Comparison of ENCODE assay signal across 21 mouse cellular contexts in the genomic region with DNA sequence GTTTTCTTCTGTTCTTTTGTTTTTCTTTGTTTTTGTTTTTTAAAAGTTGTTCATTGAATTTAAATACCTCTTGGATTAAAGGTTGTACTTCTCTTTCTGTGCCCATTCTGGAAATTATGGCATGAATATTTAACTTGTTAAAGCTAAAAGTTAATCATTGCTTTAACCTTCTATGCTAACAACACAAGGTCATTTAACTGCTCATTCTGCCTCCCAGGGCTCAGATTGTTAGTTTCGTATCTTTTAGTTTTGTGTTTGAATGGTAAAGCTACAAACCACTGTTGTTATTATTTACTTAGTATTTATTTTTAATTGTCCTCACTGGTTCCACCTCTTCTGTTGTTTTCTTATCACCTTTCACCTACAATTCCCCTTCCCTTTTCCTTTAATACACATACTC.
"Had no signal": no experiment of that assay in that cellular context is flagged by ENCODE, and none has a peak within 500 bp of the region (broad histone marks: within the 10 kb centered on the region; RNA-seq: fewer than 3 reads in every experiment).

No protein-coding gene starts in this region.

- H3K9me3 ChIP-seq: intestine, embryonic 15.5 days; limb, embryonic 10.5 days; limb, embryonic 13.5 days; liver, embryonic 12.5 days; liver, embryonic 15.5 days; lung, embryonic 15.5 days; megakaryocyte, embryonic 14.5 days; midbrain, embryonic 10.5 days; midbrain, embryonic 13.5 days; neural tube, embryonic 13.5 days; stomach, embryonic 15.5 days had no signal

- H3K9ac ChIP-seq: intestine, embryonic 15.5 days; limb, embryonic 13.5 days; liver, embryonic 12.5 days; liver, embryonic 15.5 days; lung, embryonic 15.5 days; midbrain, embryonic 13.5 days; neural tube, embryonic 13.5 days; stomach, embryonic 15.5 days had no signal

- ATAC-seq: intestine, embryonic 15.5 days; liver, embryonic 12.5 days; midbrain, embryonic 13.5 days; midbrain, embryonic 16.5 days had no signal

- H3K4me2 ChIP-seq: intestine, embryonic 15.5 days; limb, embryonic 13.5 days; liver, embryonic 12.5 days; liver, embryonic 15.5 days; lung, embryonic 15.5 days; midbrain, embryonic 13.5 days; neural tube, embryonic 13.5 days; stomach, embryonic 15.5 days had no signal

- H3K36me3 ChIP-seq: intestine, embryonic 15.5 days; limb, embryonic 10.5 days; limb, embryonic 13.5 days; liver, embryonic 12.5 days; liver, embryonic 15.5 days; lung, embryonic 15.5 days; midbrain, embryonic 10.5 days; midbrain, embryonic 13.5 days; neural tube, embryonic 13.5 days; stomach, embryonic 15.5 days had no signal

- DNase-seq: liver; lung, adult 18-20 months; lung, postnatal 10 days; lung, postnatal 36 days; retina, postnatal 1 day; right cerebral cortex, postnatal 25 days; spleen, adult 18-20 months; thymus, postnatal 25 days had no signal

- H3K4me1 ChIP-seq: intestine, embryonic 15.5 days; limb, embryonic 10.5 days; limb, embryonic 13.5 days; liver, embryonic 12.5 days; liver, embryonic 15.5 days; lung, embryonic 15.5 days; megakaryocyte, embryonic 14.5 days; midbrain, embryonic 10.5 days; midbrain, embryonic 13.5 days; neural tube, embryonic 13.5 days; stomach, embryonic 15.5 days had no signal

- H3K4me3 ChIP-seq: intestine, embryonic 15.5 days; limb, embryonic 10.5 days; limb, embryonic 13.5 days; liver, embryonic 12.5 days; liver, embryonic 15.5 days; lung, embryonic 15.5 days; megakaryocyte, embryonic 14.5 days; midbrain, embryonic 10.5 days; midbrain, embryonic 13.5 days; myocyte; neural tube, embryonic 13.5 days; stomach, embryonic 15.5 days had no signal

- H3K27me3 ChIP-seq: intestine, embryonic 15.5 days; limb, embryonic 13.5 days; liver, embryonic 12.5 days; liver, embryonic 15.5 days; lung, embryonic 15.5 days; megakaryocyte, embryonic 14.5 days; midbrain, embryonic 13.5 days; neural tube, embryonic 13.5 days; stomach, embryonic 15.5 days had no signal

- H3K27ac ChIP-seq: intestine, embryonic 15.5 days; limb, embryonic 10.5 days; limb, embryonic 13.5 days; liver, embryonic 12.5 days; liver, embryonic 15.5 days; lung, embryonic 15.5 days; midbrain, embryonic 10.5 days; midbrain, embryonic 13.5 days; neural tube, embryonic 13.5 days; stomach, embryonic 15.5 days had no signal
